Mouse (Mus musculus) kidney, adult 8-10 months (tissue): ENCODE results near the gene Zfp160.
"Not testable (repeated sequence)": the region's sequence is repeated elsewhere in the genome, so short reads cannot be mapped to it uniquely, and the experiment has no call there.

ENCODE experiments used
- DNase-seq, 2 experiments: peaks; one replicate each; pipeline ENCODE4 v3.0.0; 2022

The Zfp160 gene

DNA sequence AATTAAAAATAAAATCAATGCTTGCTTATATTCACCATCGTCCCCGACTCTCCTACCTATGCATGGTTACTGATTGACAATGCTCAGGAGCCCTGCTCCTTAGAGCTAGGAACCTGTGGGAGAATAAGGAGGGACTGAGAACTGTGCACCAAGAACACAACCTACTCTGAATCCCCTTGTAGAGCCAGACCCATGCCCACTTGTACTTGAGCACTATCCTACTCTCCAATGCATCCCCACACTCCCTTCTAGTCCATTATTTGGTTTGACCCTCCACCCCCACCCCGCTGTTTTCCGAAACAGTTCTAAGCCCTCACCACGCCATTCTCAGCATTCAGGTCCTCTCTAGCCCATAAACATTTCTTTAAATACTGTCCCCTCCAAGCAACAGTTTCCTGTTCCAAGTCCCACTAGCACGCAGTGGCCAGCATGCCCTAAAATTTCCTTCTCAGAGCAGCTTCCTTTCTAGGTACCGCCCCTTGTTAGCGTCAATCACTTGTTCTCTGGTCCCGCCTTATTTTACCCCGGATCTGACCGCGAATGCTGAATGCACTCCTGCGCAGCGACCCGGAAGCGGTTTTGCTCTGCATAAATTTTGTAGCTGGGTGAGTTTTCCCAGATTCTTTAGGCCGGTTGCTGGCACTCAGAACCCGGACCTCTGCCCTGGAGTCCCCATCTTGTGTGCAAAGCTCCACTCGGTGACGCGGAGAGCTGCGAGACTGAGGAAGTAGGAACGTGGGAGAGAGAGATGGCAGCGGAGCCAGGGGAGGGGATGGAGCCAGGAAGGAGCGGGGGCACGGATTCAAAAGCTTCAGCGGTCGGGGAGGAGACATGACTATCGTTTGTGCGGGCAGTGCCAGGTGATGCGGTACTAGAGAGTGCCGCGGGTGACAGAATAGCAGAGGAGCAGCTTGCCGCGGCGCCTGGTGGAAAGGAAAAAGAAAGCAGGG is at the start of gene Zfp160:
TSS of gene Zfp160 (plus strand) at position 522 of the 950 bp plus-strand sequence.
- peak; percentile 92 for DNase-seq

DNA sequence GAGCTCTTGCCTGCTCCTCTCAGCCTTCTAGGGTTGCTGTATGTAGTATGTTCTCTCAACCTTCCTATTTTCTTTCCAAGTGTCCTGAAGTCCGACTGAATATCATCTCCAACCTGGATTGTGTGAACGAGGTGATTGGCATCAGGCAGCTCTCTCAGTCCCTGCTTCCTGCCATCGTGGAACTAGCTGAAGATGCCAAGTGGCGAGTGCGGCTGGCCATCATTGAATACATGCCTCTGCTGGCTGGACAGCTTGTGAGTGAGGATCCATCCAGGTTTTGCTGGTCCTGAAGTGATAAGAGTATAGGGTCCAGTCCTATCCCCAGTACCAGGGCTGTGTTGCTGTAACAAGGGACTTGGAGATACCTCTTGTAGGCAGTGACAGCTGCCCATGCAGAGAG is 48.3 kb upstream of the Zfp160 start:
- no peak for DNase-seq

DNA sequence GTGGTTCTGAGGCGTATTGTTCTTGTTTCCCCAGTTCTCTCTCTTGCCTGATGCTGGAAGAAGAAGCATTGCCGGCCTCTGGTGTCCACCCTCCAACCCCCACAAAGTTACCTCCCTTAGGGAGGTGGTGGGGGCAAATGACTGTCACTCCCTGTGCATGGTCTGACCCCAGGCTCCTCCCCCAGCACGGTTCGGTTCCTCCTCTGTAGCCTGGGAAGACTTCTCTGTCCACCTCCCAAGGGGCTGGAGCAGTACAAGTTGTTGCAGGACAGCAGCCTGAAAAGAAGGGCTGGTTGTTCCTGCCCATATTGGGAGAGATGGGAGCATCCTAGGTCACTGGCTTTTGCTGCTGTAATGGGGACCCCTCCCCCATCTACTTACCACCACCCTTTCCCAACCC is 43.3 kb upstream of the Zfp160 start:
- DNase-seq, result no peak

DNA sequence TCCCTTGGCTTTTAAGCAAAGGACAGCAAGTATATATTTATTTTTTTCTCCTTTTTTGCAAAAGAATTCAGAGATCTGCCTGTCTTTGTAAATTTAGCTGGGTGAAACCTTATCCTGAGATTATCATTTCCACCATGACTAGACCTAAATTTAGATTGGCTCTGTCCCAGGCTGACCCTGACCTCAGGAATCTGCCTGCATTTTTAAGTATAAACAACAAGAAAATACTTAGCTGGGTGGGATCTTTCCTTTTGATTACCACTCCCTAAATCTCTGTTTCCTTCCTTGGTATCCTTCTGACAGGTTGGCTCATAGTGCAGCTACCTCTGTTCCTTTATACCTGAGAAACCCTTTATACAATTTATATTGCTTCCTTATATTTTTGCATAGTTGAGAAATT is 42.0 kb upstream of the Zfp160 start:
- DNase-seq, result no peak

DNA sequence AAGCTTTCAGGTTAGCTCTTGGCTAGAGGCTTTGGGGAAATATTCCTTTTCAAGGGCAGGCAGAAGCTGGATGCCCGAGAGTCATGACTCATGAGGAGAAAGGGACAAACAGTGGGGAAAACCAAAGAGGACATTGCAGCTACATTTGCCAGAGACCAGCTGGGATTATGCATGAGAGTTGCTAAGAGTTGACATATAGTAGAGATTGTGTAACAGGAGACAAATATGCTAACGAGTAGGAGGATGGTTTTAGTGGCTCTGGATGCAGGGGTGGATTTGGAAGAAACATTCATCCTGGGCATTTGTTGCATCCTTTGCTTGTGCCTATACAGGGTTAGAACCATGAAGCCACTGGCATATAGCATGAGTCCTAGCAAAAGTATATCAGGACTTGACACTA is 15.0 kb upstream of the Zfp160 start:
- DNase-seq, result no peak

DNA sequence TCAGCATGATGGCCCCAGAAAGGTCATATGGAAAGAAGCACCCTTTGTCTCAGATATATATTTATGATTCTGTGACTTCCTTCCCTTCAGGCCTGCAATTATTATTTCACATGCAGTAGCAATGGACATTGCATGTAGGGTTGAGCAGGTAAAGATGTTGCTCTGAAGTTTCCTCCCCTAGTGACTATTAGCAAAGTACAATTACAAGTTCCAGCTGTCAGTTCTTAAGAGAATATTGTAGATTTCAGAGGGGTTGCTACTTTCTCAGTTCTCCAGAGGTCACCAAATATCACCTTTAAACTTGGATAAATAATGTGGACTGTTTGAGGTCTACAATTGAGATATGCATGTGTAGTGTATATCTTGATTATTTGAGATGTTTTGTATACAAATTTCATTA is 12.3 kb upstream of the Zfp160 start, which contains the start of gene Vmn1r233:
TSS of gene Vmn1r233 (minus strand) at position 101 of the 400 bp plus-strand sequence.
- DNase-seq, result no peak

DNA sequence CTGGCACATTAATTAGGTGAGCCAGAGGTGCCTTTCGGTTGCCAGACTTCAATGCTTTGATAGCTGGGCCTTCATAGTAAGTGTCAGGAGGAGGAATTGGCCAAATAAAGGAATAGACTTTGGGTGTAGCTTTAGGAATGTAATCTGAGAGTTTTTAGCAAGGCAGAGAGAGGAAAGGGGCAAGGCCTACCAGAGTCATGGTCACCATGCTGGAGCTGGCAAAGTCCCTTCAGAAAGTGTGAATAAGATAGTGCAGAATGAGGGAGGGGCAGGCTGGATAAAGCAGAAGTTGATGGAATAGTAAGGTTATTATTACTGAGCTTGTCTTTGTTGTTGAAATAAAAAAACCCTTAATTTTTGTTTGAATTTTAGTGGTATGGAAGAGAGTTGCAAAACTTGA is 1.0 kb downstream of the Zfp160 start:
- no peak for DNase-seq

DNA sequence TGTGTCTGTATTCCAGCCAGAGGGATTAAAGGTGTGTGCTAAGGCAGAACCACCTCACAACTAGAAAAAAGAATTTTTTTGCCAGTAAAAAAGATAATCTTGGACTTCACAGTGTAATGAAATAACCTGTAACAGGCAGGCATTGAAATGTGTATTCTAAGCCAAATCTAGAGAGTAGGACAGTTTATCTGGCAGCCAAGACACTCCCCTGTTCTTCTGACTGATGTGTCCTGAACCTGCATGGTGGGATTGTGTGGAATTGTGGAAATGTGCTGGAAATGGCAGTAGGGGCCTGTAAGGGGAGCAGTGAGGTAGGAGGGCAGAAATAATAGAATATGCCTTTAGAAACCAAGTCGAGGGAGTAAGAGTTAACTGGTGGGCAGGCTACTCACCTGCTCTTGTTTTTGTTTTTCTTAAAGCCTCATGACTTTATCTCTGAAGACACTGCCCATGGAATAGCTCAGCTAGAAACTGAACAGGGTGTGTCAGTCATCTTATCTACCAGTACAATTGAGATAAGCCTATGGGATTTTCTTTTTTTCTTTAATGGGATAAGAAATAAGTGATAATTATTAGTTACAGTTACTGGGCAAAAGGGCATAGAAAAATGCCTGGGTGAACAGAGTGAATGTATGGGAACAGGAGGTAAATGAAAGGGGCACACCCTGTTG is 9.8 kb downstream of the Zfp160 start:
- no peak for DNase-seq

DNA sequence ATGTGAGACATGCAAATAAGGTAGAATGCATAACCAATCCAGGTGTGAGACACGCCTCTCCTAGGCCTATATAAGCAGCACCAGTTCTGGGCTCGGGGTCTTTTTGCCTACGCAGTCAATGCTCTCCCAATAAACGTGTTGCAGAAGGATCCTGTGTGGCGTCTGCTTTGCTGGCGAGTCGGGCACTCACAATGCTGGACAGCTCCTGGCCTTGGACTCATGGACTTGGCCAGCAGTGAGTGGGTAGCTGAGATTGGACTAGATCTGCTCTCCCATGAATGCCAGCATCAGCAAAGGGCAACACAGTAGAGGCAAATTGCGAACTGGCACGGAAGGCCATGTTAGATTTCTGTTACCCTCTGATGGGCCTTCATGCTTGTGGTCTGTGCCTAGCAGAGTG is 39.3 kb downstream of the Zfp160 start:
- DNase-seq, result not testable (repeated sequence)

DNA sequence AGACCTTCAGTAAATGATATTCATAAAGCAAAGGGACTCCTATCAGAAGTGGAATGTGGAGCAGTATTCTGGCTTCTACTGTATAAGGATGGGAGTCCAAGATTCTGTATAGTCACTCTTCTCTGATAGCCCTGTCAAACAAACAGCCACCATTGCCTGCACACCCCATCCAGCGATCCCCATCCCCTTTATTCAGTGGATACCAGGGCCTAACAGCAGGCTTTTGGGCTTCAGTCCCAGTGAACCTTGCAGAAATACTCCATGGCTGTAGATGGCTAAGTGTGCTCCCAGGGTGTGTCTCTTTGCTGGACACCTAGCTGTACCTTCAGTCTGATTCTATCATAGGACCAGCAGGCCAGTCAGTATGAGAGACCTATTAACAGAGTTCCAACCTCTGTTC is 42.2 kb downstream of the Zfp160 start:
- DNase-seq, result no peak

DNA sequence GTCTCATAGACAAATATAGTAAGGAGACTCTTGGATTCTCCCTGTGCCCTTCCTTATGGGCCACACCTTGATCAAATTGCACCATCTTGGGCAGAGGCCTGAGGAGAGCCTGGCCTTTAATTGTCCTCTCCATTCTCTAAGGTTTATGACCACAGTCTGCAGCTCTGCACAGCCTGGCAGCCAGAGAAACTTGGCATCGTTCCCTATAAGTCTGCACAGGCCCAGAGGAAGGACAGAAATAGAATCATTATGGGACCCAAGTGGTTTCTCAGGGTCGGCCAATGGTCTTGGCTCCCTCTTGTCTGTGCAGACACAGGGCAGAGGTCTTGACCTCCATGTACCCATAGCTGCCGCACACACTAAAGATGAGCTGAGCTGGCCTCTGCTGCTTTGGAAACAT is 42.6 kb downstream of the Zfp160 start:
- DNase-seq, result not testable (repeated sequence)

DNA sequence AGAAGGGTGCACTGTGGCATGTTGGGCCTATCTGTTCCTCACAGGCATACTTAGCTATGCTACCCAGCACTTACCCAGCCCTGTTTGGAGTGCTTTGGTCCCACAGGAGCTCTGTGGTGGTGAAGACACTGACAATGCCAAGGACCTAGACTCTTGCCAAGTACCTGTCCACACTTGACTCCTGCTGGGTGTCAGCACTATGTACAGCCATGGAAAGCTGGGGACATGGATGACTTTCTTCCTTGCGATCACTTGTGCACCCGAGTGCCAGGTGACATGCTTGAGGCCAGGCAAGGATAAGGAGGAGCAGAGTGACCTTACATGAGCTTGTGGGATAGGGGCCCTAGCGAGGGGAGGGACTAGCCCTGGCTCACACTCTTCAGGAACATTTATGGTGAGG is 43.2 kb downstream of the Zfp160 start:
- not testable (repeated sequence) for DNase-seq

DNA sequence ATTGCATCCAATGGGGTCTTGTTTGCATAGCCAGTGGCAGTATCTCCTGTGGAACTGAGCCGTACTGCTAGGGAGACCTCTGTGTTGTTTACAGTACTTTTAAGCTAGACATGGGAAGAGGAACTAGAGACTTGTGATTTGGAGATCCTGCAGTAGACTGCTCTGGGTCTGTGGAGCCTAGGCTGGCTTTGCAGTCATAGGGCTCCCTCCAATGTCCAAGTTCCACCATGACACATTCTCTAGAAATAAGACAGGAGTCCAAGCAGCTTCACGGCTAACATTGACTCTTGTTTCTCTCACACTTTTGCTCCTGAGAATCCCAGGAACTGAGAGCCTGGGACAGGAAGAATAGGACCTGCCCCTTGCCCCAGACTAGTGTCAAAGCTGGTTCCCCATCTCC is 44.6 kb downstream of the Zfp160 start:
- DNase-seq, result no peak

DNA sequence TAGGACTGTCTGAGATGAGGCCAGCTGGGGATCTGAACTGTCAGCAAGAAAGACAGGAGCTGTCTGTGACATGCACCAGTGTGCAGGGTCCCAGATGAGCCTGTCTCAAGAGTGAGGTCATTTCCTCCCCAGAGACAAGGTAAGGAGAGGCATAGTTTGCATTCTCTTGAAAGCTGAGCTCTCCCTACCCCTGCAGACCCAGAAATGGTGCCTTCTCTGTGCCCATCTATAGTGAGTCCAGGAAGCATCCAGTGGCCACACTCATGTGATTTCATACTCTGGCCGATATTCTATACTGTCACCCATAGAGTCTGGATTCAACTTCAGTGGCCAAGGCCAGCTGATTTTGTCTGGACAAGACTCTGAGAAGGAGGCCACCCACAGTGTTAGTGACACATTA is 46.4 kb downstream of the Zfp160 start:
- DNase-seq, result not testable (repeated sequence)

DNA sequence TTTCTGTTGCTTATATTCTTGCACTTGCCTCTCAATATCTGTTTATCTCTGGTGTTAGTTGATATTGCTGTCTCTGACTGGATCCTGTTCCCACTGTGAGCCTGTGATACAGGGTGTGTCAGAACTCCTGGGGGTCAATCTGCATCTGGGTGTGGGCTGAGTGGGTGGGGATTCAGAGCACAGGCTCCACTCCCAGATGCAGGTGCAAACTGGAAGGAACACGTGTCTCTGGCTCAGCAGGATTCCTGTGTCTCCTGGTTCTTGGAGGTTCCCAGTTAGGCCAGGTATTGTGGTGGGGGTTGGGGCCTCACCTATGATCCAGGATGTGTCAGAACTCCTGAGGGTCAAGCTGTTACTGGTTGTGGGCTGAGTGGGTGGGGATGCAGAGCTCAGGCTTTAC is 56.8 kb downstream of the Zfp160 start:
- no peak for DNase-seq

DNA sequence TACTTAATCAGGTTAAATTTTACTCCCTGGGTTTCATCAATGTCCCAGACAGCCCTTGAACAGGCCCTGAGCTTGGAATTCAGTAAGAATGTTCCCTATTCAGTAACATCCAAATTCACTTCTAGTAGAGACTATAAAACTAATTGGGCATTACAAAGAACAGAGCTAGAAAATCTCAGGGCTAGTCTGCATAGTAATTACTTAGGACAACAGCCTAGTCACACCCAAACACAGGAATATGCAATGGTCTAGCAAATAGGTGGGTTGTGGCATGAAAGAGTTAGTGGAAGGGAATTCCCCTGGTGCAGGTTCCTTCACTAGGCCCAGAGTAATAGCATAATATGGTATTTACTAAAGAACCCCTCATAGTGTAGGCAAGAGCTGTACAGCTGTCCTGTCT is 58.3 kb downstream of the Zfp160 start:
- DNase-seq, result no peak

DNA sequence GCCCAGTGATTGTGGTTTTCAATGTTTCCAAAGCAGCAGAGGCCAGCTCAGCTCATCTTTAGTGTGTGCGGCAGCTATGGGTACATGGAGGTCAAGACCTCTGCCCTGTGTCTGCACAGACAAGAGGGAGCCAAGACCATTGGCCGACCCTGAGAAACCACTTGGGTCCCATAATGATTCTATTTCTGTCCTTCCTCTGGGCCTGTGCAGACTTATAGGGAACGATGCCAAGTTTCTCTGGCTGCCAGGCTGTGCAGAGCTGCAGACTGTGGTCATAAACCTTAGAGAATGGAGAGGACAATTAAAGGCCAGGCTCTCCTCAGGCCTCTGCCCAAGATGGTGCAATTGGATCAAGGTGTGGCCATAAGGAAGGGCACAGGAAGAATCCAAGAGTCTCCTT is 60.7 kb downstream of the Zfp160 start:
- not testable (repeated sequence) for DNase-seq

DNA sequence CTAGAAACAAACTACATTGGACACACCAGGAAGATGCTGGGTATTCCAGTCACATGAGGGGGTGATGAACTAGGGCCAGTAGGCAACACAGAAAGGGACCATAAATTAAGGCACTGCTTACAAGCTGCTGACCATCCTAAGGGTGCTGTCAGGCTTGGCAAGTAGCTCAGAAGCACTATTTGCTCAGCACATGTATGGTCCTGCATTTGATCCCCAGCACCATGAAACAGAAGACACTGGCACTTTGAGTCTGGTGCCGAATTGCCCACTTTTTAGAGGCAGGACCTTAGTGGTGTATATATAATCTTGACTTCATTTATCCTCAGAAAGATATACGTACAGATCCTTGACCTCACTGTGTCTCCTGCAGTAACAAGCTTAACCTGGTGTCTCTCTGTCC is 62.3 kb downstream of the Zfp160 start:
- not testable (repeated sequence) for DNase-seq
